Mouse (Mus musculus) megakaryocyte, embryonic 14.5 days (primary cell): ENCODE results near the gene Esrra. TPM values are rescaled to one million over a fixed set of nuclear protein-coding genes. Genes with fewer than 3 reads are reported as not detected.
"Not testable (repeated sequence)": the region's sequence is repeated elsewhere in the genome, so short reads cannot be mapped to it uniquely, and the experiment has no call there.

Experiments
- H3K27me3 ChIP-seq: replicated peaks from 2 replicates; pipeline ENCODE3; 2012; ENCODE audit warnings: inconsistent platforms
- H3K36me3 ChIP-seq: replicated peaks from 2 replicates; pipeline ENCODE3; 2012; ENCODE audit warnings: low read length, inconsistent platforms, mixed read lengths
- H3K4me1 ChIP-seq: 2 replicates; pipeline ENCODE4 v1.6.1; 2012; ENCODE audit warnings: inconsistent platforms
- H3K4me3 ChIP-seq: replicated peaks from 2 replicates; pipeline ENCODE3; 2012; ENCODE audit warnings: moderate library complexity, mild to moderate bottlenecking, inconsistent platforms
- H3K9me3 ChIP-seq: 2 replicates; pipeline ENCODE4 v1.6.1; 2012; ENCODE audit warnings: inconsistent platforms
- FLI1 ChIP-seq: IDR thresholded peaks from 2 replicates; pipeline ENCODE4 v1.6.1; 2012; ENCODE audit warnings: low read length, inconsistent platforms, mixed read lengths
- GATA1 ChIP-seq: IDR thresholded peaks from 3 replicates; pipeline ENCODE4 v1.6.1; 2012; ENCODE audit warnings: mixed read lengths, low read length, inconsistent platforms, borderline replicate concordance
- polyA plus RNA-seq: library from polyadenylated mRNA; stranded (reverse); fragments of >175 nt; gene quantifications from 2 replicates; pipeline ENCODE4 v1.2.3, GENCODE M21; 2012; ENCODE audit warnings: low replicate concordance; ENCODE audit not compliant: insufficient read depth

Gene Esrra
- polyA plus RNA-seq, 1 experiment = 56.1 TPM

DNA sequence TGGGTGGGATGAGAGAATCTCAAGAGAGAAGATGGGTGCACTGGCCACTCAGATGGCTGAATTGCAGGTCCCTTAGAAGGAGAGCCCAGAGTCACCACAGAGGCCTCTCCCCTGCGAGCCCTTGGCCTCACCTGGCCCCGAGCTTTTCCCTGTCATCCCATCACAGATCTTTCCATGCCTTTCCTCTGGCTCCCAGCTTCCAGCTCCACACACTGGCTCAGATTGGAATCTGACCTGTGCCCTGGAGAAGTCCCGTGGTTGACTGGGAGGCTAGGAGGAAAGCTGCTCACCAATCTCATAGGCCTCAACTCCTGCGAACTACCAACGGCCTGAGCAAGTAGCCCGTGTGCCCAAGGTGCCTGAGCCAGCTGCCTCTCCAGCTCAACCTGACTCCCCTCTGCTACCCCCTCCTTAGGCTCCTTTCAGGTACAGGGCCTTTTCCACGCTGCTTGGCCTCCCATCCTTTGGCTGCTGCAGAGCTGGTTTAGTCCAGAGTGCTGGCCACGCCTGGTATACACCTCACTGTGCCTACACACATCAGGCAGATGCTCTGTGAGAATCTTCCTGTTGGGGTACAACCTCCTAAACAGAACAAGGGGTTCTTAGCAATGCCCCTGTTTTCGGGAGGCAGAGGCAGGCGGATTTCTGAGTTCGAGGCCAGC lies 16.0 kb downstream of the Esrra start:
- Histone ChIP-seq H3K36me3 (peaks cover 61% of the 10 kb centered on the region), H3K9me3 (peaks cover 5% of the 10 kb centered on the region), H3K4me3 (no peak overlapping the region), H3K4me1 (peaks cover 66% of the 10 kb centered on the region), H3K27me3 (no peaks in the 10 kb centered on the region)
- TF ChIP-seq GATA1 (no peak), FLI1 (no peak)

DNA sequence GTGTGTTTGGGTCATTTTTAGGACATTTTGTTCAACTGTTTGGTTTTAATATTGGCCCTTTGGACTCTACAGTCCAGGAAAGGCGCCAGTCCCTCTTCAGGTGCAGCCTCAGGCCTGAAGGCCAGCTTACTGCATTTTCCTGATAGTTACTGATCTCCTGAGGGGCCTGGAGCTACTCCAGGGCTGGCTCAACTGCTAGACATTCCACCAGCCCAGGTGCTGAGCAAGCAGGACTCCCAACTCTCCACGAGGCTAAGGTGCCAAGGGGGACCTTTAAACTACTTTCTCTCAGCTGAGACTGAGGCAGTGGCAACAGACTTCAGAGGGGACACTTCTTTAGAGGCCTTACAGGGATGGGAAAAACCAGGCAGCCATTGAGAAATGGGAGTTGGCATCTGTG lies 16.8 kb downstream of the Esrra start:
- Histone ChIP-seq H3K4me1 (peaks cover 62% of the 10 kb centered on the region), H3K27me3 (no peaks in the 10 kb centered on the region), H3K9me3 (peaks cover 12% of the 10 kb centered on the region), H3K4me3 (no peak overlapping the region), H3K36me3 (peaks cover 63% of the 10 kb centered on the region)
- TF ChIP-seq GATA1 = no peak

GRCm38 (mm10) chr19:6903031-6903430 lies 18.6 kb downstream of the Esrra start:
- H3K4me3 ChIP-seq = no peak overlapping the region
- H3K4me1 ChIP-seq = peaks cover 57% of the 10 kb centered on the region
- H3K36me3 ChIP-seq = peaks cover 60% of the 10 kb centered on the region
- H3K9me3 ChIP-seq = peaks cover 19% of the 10 kb centered on the region
- H3K27me3 ChIP-seq = peaks cover 3% of the 10 kb centered on the region
- TF ChIP-seq GATA1 (no peak), FLI1 (no peak)

DNA sequence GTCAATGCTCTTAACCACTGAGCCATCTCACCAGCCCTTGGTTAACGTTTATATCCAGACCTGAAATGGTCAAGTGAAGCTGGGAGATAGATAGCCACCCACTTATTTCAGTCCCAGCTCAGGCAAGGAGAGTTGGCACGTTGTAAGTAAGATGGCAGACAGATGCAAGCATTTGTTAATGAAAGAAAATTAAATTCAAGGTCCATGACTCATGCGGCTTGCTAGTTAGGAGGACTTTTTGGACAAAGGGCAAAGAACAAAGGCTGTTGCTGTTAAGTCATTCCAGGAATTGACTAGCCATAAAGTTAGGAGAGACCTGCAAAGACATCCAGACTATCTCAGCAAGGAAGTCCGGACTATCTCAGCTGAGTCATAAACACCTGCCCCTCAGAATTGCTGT lies 22.0 kb downstream of the Esrra start:
- Histone ChIP-seq H3K27me3 (peaks cover 3% of the 10 kb centered on the region), H3K36me3 (peaks cover 26% of the 10 kb centered on the region), H3K4me1 (peaks cover 25% of the 10 kb centered on the region), H3K4me3 (no peak overlapping the region), H3K9me3 (peaks cover 36% of the 10 kb centered on the region)
- no peak for TF ChIP-seq FLI1
- no peak for TF ChIP-seq GATA1

DNA sequence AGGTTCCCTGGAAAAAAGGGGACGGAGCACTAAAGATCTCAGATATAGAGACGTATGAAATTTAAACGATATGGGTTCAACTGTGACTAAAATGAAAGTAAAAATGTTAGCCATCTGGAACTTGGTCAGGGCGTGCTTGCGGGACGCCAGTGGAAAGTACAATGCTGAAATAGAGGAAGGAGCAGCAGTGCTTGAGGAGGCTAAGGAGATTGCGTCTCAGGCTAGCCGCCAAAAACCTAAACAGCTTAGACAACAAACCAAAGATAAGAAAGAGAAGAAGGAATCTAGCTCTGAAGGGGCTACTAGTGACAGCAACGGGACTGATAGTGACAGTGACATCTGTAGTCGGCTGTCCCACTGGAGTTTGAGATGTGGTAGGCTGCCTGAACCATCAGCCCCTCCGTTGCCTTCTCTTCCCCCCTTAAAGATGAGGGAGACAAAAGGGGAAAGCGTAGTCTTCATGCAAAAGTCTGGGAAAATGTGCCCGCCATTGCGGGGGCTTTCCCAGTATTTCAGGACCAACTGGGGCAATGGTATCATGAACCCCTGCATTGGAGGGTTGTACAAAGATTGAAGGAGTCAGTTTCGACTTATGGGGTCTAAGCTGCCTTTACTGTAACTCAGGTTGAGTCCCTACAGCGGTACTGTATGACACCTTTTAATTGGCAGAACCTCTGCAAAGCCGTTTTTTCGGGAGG lies 25.9 kb downstream of the Esrra start:
- peaks cover 12% of the 10 kb centered on the region for H3K4me1 ChIP-seq
- H3K9me3 ChIP-seq = peaks cover 31% of the 10 kb centered on the region
- H3K4me3 ChIP-seq = not testable (repeated sequence)

GRCm38 (mm10) chr19:6893731-6894451 lies 27.7 kb downstream of the Esrra start:
- H3K9me3 ChIP-seq = peaks cover 20% of the 10 kb centered on the region
- H3K4me1 ChIP-seq = peaks cover 12% of the 10 kb centered on the region
- no peaks in the 10 kb centered on the region for H3K36me3 ChIP-seq
- no peak overlapping the region for H3K4me3 ChIP-seq
- peaks cover 3% of the 10 kb centered on the region for H3K27me3 ChIP-seq
- TF ChIP-seq FLI1 (no peak), GATA1 (no peak)

More for the DNA sequence above, 25.9 kb downstream of the Esrra start:
- H3K36me3 ChIP-seq, H3K27me3 ChIP-seq: not testable (repeated sequence)

DNA sequence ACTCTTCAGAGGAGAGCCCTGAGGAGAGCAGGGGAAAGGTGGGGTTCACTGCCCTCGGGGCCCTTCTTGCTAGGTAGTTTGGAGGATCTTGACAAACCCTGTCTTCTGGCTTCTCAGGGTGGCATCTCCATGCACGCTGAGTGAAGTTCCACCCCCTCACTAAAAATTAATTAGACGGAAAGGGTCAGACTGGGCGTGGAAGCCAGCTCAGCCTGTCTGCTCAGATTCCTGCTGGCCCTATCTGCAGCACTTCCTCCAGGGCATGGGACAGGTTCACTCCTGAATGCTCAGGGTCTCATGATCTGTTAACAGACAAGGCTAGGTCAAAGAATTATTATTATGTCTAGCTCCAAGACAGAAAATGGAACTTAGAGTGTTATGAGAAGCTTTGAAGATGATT lies 29.1 kb downstream of the Esrra start:
- H3K27me3 ChIP-seq = no peaks in the 10 kb centered on the region
- no peak for TF ChIP-seq GATA1
- no peak for TF ChIP-seq FLI1
- no peaks in the 10 kb centered on the region for H3K36me3 ChIP-seq
- peaks cover 12% of the 10 kb centered on the region for H3K4me1 ChIP-seq
- peaks cover 16% of the 10 kb centered on the region for H3K9me3 ChIP-seq
- no peak overlapping the region for H3K4me3 ChIP-seq

GRCm38 (mm10) chr19:6877965-6878364 lies 43.6 kb downstream of the Esrra start:
- Histone ChIP-seq H3K9me3 (peaks cover 4% of the 10 kb centered on the region; the same call in 1 of the 2 replicates), H3K27me3 (no peaks in the 10 kb centered on the region), H3K4me1 (peaks cover 43% of the 10 kb centered on the region), H3K4me3 (no peak overlapping the region), H3K36me3 (peaks cover 3% of the 10 kb centered on the region)
- TF ChIP-seq GATA1 (no peak), FLI1 (no peak)

- Histone ChIP-seq H3K4me3 (no peak overlapping the region), H3K27me3 (no peaks in the 10 kb centered on the region), H3K9me3 (peaks cover 4% of the 10 kb centered on the region; the same call in 1 of the 2 replicates), H3K36me3 (peaks cover 3% of the 10 kb centered on the region), H3K4me1 (peaks cover 55% of the 10 kb centered on the region)
- TF ChIP-seq FLI1 (no peak), GATA1 (no peak)
Measured at GRCm38 (mm10) chr19:6876799-6877198, 44.8 kb downstream of the Esrra start.

- no peak overlapping the region for H3K4me3 ChIP-seq
- H3K9me3 ChIP-seq = peaks cover 4% of the 10 kb centered on the region; the same call in 1 of the 2 replicates
- H3K27me3 ChIP-seq = no peaks in the 10 kb centered on the region
- TF ChIP-seq FLI1 (no peak), GATA1 (no peak)
- H3K36me3 ChIP-seq = peaks cover 3% of the 10 kb centered on the region
- peaks cover 65% of the 10 kb centered on the region for H3K4me1 ChIP-seq
Measured at GRCm38 (mm10) chr19:6875834-6876233, 45.8 kb downstream of the Esrra start.
